Mouse (Mus musculus): ENCODE data around the gene Atic.

Atic gene

DNA sequence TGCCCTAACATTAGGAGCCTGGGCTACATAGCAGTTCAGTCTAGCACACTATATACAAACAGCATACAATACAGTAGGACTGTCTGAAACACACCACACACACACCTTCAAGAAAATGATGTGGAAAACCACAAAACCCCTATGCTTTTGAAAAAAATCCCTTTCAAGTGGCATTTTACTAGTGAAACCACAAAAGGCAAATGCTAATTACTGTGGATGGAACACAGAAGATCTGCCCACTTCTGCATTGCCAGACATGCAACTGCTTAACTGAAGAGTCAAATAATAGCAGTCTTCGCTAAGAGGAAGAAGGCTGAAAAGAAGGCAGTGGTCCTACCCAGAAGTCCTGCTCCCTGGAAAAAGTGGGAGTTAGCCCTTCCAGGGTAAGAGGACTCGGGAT, 37.3 kb downstream of the Atic start:
- no peak for DNase-seq (ENCODE audit: low spot score)

DNA sequence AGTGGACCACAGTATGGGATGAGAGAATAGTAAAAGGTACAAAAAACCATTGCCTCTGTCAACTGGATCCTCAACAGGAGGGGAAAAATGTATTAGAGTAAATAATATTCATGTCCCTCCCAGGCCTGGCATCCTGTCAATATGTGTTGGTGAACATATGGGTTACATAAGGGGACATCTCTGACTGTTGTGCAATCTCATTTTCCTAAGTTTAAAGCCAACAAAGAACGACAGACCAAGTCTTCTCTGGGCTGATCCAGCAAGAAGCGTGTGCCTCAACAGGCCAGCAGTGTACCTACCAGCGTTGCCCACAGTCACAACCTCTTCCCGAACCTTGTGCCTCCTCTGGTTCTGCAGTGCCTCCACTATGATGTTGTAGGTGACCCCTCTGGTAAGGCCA, 38.4 kb downstream of the Atic start:
- DNase-seq (ENCODE audit: low spot score), result no peak

DNA sequence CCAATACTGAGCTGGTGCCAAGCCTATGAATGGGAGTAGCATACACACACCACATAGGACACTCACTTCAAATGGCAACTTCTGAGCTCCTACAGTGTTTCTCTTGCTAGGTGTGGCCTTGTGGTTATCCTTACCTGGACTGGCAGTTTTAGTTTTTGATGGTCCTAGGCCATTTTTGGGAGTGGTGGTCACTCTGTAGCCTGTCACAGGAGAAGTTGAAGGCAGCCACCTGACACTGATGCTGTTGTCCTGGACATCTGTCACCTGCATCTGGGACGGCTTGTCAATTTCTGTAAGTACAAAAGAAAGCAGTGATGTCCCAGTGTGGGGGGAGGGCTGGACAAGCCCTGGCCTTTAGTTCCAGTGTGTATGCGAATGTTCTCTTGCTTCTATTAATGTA, 48.8 kb downstream of the Atic start:
- DNase-seq (ENCODE audit: low spot score), result no peak

DNA sequence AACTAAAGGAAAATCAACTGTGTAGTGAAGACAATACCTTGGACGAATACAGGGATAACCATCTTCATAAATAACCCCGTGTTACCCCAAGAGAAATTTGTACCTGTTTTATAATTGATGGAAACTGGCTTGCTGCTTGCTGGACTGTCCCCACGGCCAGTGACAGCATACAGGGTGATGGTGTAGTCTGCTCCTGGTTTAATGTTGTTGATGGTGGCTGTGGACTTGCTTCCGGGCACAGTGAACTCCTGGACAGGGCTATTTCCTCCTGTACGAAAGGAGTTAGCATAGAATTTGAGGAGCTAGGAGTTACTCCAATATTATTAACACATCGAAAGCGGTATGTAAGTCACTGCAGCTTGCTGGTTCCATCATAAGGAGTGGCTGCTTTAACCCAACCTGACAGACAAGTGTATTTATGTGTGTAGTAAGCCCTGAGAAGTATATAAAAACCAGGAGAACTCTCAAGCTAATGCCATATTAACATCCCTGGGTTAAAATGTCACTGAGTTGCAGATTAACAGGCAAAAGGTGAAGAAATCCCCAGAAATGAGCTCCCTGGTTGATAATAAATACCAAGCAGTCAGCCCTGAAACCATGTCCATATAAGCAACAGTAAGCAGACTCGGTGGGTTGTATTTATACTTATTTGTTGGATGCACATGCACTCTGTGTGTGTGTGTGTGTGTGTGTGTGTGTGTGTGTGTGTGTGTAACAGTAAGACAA, 49.8 kb downstream of the Atic start:
- DNase-seq (ENCODE audit: low spot score), result no peak

DNA sequence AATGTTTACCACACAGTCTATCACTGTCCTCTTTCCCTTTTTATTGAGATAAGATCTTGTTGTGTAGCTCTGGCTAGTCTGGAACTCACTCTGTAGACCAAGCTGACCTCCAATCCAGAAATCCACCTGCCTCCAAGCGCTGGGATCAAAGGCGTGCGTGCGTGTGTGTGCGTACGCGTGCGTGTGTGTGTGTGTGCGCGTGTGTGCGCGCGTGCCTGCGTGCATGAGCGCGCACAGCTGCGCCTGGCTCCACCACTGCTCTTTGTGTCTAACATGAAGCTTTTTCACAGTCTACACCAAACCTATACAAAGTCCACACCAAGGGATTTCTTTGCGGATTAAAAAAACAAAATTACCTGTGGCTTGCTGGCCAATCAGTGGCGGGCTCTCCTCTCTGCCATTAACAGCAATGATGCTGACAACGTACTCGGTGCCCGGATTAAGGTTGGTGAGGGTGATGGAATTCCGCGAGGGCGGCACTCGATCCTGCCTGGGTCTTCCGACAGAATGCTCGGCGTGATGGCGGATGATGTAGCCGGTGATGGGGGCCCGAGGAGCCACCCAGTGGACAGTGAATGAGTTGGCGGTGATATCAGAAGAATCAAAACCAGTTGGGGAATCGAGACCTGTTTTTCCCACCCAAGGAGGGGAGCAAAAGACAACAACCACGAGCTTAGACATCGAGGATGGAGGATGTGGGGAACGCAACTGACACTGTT, 52.3 kb downstream of the Atic start:
- DNase-seq (ENCODE audit: low spot score), result no peak

DNA sequence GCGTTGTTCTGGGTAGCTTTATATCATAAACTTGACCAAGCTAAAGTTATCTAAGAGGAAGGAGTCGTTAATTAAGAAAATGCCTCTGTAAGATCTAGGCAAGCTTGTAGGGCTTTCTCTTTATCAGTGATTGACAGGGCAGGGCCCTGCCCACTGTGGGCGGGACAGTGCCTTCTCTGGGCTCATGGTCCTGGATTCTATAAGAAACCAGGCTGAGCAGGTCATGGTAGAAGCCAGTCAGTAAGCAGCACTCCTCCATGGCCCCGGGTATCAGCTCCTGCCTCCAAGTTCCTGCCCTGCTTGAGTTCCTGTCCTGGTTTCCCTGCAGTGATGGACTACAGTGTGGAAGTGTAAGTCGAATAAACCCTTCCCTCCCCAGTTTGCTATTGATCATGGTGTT, 53.0 kb downstream of the Atic start:
- DNase-seq (ENCODE audit: low spot score), result no peak

DNA sequence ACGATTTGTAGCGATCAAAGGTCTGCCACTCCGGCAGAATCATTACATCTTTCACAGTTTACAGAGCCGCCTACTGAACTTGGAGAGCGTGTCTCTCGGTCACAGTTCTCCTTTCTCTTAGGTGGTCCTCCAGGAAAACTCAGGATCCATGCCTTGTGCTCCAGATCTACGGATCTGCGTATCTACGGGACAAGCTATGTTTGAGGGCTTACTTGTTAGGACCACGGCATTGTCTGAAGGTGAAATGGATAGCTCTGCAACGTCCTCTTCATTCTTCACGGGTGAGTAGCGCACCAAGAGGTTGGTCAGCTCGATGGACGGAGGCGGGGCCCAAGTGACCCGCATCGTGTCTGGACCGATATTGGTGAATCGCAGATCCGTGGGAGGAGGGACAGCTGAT, 55.3 kb downstream of the Atic start:
- no peak for DNase-seq (ENCODE audit: low spot score)

DNA sequence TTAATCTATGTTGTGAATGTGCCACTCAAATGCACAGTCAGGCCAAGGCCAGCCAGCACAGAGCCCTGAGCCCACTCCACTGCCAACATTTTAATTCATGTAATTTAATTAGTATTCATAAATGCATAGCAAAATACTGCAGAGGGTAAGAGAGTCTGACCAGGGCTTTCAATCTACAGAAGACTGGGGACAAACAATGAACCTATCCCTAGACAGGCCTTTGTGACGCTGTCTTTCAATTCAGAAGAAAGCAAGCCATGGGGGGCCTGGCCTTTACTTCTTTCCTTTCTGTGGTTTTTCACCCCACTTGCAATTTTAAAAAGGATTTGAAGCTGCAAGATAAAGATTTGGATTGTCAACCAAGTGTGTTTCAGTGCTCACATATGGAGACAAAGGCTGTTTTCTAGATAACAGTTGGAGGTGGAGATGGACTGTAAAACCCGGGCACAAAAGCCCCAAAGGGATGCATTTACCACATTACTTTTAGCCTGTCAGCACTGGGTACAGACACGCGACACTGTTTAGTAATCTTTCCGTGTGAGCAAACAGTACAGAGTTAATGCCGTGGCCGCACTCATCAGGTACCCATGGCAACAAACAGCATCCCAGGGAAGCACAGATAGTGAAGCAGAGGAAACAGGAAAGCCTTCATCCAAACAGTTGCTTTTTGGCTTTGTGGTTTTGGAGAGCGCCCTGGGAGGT, 57.7 kb downstream of the Atic start:
- DNase-seq (ENCODE audit: low spot score), result no peak

DNA sequence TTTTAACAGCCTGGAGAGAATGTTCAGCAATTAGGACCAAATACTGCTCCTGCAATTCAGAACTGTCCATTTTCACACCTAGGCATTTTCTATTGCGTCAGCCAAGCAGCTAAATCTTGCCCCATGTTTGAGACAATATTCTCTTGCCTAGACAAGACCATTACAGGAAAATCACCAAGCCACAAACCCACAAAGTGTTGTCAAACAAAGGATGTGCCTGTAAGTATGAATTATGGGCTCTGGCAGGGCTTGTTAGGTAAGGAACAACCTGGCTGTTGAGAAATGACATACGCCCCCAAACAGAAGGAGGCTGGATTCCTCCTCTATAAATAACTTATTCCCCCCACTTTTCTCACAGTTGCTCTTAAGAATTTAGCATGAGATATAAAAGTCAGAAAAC, 64.6 kb downstream of the Atic start:
- DNase-seq (ENCODE audit: low spot score), result no peak

DNA sequence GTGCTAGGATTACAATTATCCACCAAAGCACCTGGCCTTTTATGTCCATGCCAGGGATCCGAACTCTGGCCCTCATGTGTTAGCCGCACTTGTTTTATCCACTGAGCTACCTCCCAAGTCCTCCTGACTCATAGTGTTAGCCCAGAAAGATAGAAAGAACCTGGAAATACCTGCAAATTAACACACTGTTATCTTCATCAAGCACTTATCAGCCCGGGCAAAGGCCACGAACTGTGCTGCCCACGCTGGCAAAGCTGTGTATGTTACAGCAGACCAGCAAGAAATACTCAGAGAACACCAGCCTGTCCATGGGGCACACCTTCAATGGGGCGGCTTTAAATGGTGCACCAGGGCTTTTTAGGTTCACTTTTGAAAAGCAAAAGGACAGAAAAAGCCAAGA, 66.7 kb downstream of the Atic start:
- no peak for DNase-seq (ENCODE audit: low spot score)

All from urinary bladder, postnatal 10 days (tissue).